Mouse (Mus musculus) testis, postnatal 10 days (tissue): ENCODE measurements at regions not wholly inside any gene's neighbourhood (a gene's known extent, or its start where the extent isn't known, plus 50 kb on each side); places are given as distances from the start of the nearest gene placed in this dataset.
"Not testable (repeated sequence)": the region's sequence is repeated elsewhere in the genome, so short reads cannot be mapped to it uniquely, and the experiment has no call there.

Experiments used
- DNase-seq: peaks from one replicate; pipeline ENCODE4 v3.0.0; 2021; ENCODE audit warnings: low spot score

GRCm38 (mm10) chr4:31268825-31269495 is 694.9 kb upstream of the Map3k7 start:
- no peak for DNase-seq

- no peak for DNase-seq
Measured at GRCm38 (mm10) chr4:31274131-31274530, 689.8 kb upstream of the Map3k7 start.

GRCm38 (mm10) chr4:31290301-31290975 is 673.5 kb upstream of the Map3k7 start:
- no peak for DNase-seq

GRCm38 (mm10) chr4:31293752-31294151 is 670.1 kb upstream of the Map3k7 start:
- DNase-seq: no peak

- DNase-seq: no peak
Measured at GRCm38 (mm10) chr4:31297848-31298247, 666.0 kb upstream of the Map3k7 start.

GRCm38 (mm10) chr4:31319269-31319668 is 644.6 kb upstream of the Map3k7 start:
- no peak for DNase-seq

- no peak for DNase-seq
Measured at GRCm38 (mm10) chr4:31320734-31321507, 643.0 kb upstream of the Map3k7 start.

- DNase-seq: no peak
Measured at GRCm38 (mm10) chr4:31323816-31324215, 640.1 kb upstream of the Map3k7 start.

- no peak for DNase-seq
Measured at GRCm38 (mm10) chr4:31328798-31329197, 635.1 kb upstream of the Map3k7 start.

GRCm38 (mm10) chr4:31331053-31331452 is 632.8 kb upstream of the Map3k7 start:
- DNase-seq: no peak

- DNase-seq: no peak
Measured at GRCm38 (mm10) chr4:31335686-31336085, 628.2 kb upstream of the Map3k7 start.

- DNase-seq: no peak
Measured at GRCm38 (mm10) chr4:31337980-31338379, 625.9 kb upstream of the Map3k7 start.

- DNase-seq: no peak
Measured at GRCm38 (mm10) chr4:31343312-31344248, 620.3 kb upstream of the Map3k7 start.

- DNase-seq: not testable (repeated sequence)
Measured at GRCm38 (mm10) chr4:31354046-31354445, 609.9 kb upstream of the Map3k7 start.

- DNase-seq: no peak
Measured at GRCm38 (mm10) chr4:31354953-31355352, 608.9 kb upstream of the Map3k7 start.

- no peak for DNase-seq
Measured at GRCm38 (mm10) chr4:31366172-31366571, 597.7 kb upstream of the Map3k7 start.

GRCm38 (mm10) chr4:31367031-31367430 is 596.9 kb upstream of the Map3k7 start:
- DNase-seq: no peak

- no peak for DNase-seq
Measured at GRCm38 (mm10) chr4:31370062-31370461, 593.8 kb upstream of the Map3k7 start.

GRCm38 (mm10) chr4:31381069-31381969 is 582.6 kb upstream of the Map3k7 start:
- DNase-seq: no peak

GRCm38 (mm10) chr4:31392932-31393632 is 570.8 kb upstream of the Map3k7 start:
- no peak for DNase-seq
